ENCODE assay signal across 11 mouse cellular contexts in the genomic region with DNA sequence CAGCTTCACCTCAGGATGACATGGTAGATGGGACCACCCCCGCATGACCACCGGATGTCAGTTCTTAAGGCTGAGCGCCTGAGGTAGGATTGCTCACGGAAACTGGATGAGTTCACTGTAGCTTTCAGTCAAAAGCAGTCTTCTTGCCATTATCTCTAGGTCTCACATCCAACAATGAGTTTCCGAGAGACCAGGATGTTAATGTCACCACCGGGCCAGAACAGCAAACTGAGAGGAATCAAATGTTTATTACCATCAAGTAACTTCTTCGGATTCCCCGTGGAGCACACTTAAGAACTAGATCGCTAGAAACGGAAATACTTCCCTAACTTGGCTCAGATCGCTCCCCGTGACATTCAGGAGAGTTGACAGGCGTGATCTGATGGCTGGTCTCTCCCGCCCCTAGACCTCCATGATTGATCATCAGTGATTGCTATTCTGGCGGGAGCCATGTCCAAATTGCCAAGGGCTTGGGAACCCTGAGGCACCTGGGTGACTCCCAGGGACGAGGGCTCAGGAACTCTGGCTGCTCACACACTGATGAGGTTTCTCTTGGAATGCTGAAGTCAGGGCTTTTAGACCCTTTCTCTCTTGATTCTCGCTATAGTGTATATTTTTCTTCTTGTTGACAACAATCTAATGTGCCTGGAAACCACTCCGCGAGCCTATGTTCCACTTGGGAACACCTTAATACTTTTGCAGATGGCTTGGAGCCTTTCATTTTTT.
"Had no signal": no experiment of that assay in that cellular context is flagged by ENCODE, and none has a peak within 500 bp of the region (broad histone marks: within the 10 kb centered on the region; RNA-seq: fewer than 3 reads in every experiment).

No protein-coding gene starts in this region.

- DNase-seq: kidney, adult 8-10 months; kidney, postnatal 36 days; liver; liver, embryonic 13.5 days; liver, postnatal 0 days; thymus, postnatal 4 days had no signal

- H3K36me3 ChIP-seq: liver, embryonic 13.5 days; midbrain, embryonic 15.5 days; neural tube, embryonic 12.5 days had no signal

- H3K27me3 ChIP-seq: liver, embryonic 13.5 days; midbrain, embryonic 15.5 days; neural tube, embryonic 12.5 days had no signal

- H3K4me2 ChIP-seq: liver, embryonic 13.5 days; midbrain, embryonic 15.5 days; neural tube, embryonic 12.5 days had no signal

- H3K4me3 ChIP-seq: layer of hippocampus, adult 2 months; liver, embryonic 13.5 days; midbrain, embryonic 15.5 days; neural tube, embryonic 12.5 days had no signal

- H3K9ac ChIP-seq: liver, embryonic 13.5 days; liver, postnatal 0 days; midbrain, embryonic 15.5 days; neural tube, embryonic 12.5 days had no signal

- H3K9me3 ChIP-seq: midbrain, embryonic 15.5 days; neural tube, embryonic 12.5 days had no signal

- H3K27ac ChIP-seq: kidney, postnatal 0 days; layer of hippocampus, adult 2 months; liver, embryonic 13.5 days; midbrain, embryonic 15.5 days; neural tube, embryonic 12.5 days; stomach, postnatal 0 days had no signal

- ATAC-seq: liver, postnatal 0 days; midbrain, embryonic 15.5 days had no signal

- H3K4me1 ChIP-seq: liver, embryonic 13.5 days; neural tube, embryonic 12.5 days had no signal
